Mouse (Mus musculus): ENCODE measurements at regions not wholly inside any gene's neighbourhood (a gene's known extent, or its start where the extent isn't known, plus 50 kb on each side); places are given as distances from the start of the nearest gene placed in this dataset.

DNA sequence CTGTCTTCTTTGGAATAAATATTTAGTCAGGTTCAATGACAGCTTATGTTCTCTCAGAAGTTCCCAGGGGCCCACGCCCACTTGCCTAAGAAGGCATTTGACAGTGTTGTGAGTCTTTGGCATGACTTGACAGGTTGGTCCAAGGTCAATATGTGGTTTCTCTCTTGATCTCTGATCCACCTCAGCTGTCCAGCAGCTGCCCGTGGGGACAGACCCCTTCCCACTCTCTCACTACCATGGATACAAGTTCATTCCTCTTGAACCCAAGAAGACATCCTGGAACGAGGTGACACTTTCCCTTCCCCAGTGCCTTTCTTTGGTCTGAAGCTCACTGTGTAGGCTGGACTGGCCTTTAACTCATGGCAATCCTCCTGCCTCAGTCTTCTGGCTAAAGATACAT lies 145.0 kb upstream of the Lef1 start:
- no peak for TF ChIP-seq CTCF (conservative IDR thresholded peaks at IDR 0.05)
- no peak overlapping the region for H3K4me3 ChIP-seq
- DNase-seq (ENCODE audit: low spot score in 2 of 2): no peak
- H3K27ac ChIP-seq: no peak overlapping the region

DNA sequence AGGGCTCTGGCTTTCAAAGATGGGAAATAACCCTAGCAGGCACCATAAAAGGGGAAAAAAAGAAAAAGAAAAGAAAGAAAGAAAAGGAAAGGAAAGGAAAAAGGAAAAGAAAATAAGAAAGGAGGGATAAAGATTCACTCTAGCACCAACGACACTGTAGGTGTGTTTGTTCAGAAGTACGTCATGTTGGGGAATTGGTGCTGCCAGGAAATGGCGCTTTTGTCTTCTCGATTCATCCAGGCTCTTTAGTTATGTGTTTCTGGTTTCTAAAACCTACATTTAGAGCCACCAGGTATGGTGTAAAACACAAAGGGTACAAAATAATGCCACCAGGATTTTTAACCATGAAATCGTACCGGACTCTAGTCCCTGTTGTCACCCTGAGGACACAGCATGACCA lies 146.2 kb upstream of the Lef1 start:
- Histone ChIP-seq H3K4me3 (no peak overlapping the region), H3K27ac (no peak overlapping the region)
- no peak for DNase-seq (ENCODE audit: low spot score in 2 of 2)
- TF ChIP-seq CTCF (conservative IDR thresholded peaks at IDR 0.05): no peak

DNA sequence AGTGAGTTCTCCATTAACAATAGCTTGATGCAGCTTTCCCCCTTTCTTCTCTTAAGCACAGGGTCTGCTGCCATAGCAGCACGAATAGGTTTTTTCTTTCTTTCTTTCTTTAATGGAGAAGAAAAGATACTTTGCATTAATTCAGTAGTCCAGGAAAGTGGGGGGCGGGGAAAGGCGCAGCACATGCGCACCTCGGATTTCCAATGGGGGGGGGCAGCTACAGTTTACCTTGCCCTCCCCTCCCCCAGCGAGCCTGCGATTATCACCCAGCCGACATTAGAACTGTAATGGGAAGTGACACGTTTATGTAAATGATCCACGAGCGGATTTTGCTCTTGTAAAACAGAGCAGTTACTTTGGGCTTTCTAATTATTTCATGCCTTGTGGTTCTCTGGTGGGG lies 146.6 kb upstream of the Lef1 start:
- DNase-seq (ENCODE audit: low spot score in 2 of 2): peak in 1 of 2 experiments; percentile 14
- Histone ChIP-seq H3K4me3 (peak overlapping the region; percentile 28; the same call in 1 of the 2 replicates), H3K27ac (no peak overlapping the region)
- no peak for TF ChIP-seq CTCF (conservative IDR thresholded peaks at IDR 0.05)

DNA sequence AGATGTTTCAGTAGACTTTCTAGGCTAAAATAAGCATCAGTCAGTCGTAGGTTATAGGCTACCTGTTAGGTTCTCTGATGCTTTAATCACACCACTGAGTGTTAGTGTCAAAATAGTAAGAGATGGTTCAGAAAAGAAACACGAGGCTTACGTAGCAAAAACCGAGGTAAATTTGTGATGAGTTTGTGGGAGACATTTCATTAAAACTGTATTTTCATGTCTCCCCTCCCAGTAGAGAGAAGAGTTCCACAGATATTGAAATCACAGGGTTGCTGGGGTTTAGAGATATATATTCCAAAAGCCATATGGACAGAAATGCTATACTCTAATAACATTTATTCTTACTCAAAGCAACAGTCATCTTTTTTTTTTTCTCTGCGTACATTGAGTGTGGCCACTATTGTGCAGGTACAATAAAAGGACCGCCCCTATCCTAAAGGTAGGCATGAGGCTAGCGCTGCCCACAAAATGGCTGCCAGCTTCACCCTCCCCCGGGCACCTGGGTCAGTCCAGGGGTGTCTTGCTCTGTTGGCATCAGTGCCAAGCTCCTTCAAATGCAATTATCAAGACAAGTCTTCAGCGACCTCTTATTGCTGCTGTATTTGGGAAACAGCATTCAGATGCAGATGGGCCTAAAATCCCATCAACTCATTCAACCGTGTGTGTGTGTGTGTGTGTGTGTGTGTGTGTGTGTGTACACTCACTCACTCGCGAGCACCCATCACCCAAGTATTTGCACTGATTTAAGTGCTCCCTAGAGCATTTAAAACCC lies 147.4 kb upstream of the Lef1 start:
- H3K27ac ChIP-seq: no peak overlapping the region

DNA sequence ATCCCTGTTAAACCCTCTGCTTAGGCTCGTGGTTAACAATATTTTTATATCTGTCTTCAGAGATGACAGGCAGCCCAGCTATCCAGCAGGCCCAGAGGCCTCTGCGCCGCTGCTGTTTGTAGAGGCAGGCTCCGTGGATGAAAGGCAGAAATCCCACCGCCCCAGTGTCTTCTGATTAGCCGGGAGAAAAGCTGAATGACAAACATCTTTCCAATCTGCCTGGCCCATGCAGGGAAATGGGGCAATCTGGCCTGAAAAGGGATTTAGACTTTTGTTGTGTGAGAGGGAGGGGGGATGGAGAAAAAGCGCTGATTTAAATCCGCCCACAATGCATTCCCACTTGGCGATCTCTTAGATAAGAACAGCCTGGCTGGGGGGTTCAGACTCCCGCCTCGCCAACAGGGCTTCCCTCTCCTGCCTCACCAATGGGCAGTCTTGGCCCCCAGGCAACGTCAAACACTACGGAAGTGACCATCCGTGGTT lies 148.1 kb upstream of the Lef1 start:
- no peak overlapping the region for H3K4me3 ChIP-seq
- TF ChIP-seq CTCF (conservative IDR thresholded peaks at IDR 0.05): no peak
- no peak overlapping the region for H3K27ac ChIP-seq
- no peak for DNase-seq (ENCODE audit: low spot score in 2 of 2)

More for the DNA sequence above, 147.4 kb upstream of the Lef1 start:
- H3K4me3 ChIP-seq: no peak overlapping the region
- no peak for TF ChIP-seq CTCF (conservative IDR thresholded peaks at IDR 0.05)
- DNase-seq (ENCODE audit: low spot score in 2 of 2): no peak

GRCm38 (mm10) chr3:130961704-130962103 lies 148.6 kb upstream of the Lef1 start:
- Histone ChIP-seq H3K4me3 (no peak overlapping the region), H3K27ac (no peak overlapping the region)
- no peak for DNase-seq (ENCODE audit: low spot score in 2 of 2)
- no peak for TF ChIP-seq CTCF (conservative IDR thresholded peaks at IDR 0.05)

DNA sequence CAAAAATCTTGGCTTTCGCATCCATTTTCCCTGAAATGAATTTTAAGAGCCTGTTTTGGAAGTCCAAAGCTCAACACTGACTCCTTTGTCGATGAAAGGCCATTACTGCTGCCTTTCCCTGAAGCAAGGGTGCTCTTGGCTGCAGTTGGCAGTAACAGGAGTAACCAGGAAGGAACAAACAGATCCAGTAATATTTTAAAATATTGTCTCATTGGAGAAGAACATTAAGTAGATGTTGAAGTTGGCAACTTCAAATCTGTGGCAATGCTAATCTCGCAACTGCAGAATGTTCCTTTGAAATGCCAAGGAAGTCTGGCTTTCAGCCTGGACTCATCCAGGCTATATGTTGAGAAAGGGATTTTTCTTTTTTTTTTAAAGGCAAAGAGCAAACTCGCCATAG lies 154.3 kb upstream of the Lef1 start:
- Histone ChIP-seq H3K4me3 (no peak overlapping the region), H3K27ac (no peak overlapping the region)
- TF ChIP-seq CTCF (conservative IDR thresholded peaks at IDR 0.05): peak; percentile 58
- DNase-seq (ENCODE audit: low spot score in 2 of 2): peak in 1 of 2 experiments; percentile 16

GRCm38 (mm10) chr3:130951381-130951780 lies 158.9 kb upstream of the Lef1 start:
- H3K4me3 ChIP-seq: no peak overlapping the region
- no peak overlapping the region for H3K27ac ChIP-seq
- no peak for DNase-seq (ENCODE audit: low spot score in 2 of 2)
- TF ChIP-seq CTCF (conservative IDR thresholded peaks at IDR 0.05): no peak

GRCm38 (mm10) chr3:130950872-130951271 lies 159.4 kb upstream of the Lef1 start:
- H3K27ac ChIP-seq: no peak overlapping the region
- H3K4me3 ChIP-seq: no peak overlapping the region
- no peak for DNase-seq (ENCODE audit: low spot score in 2 of 2)

GRCm38 (mm10) chr3:130947880-130948279 lies 162.4 kb upstream of the Lef1 start:
- TF ChIP-seq CTCF (conservative IDR thresholded peaks at IDR 0.05): no peak
- Histone ChIP-seq H3K27ac (no peak overlapping the region), H3K4me3 (no peak overlapping the region)
- no peak for DNase-seq (ENCODE audit: low spot score in 2 of 2)

More at GRCm38 (mm10) chr3:130950872-130951271, 159.4 kb upstream of the Lef1 start:
- TF ChIP-seq CTCF (conservative IDR thresholded peaks at IDR 0.05): no peak

DNA sequence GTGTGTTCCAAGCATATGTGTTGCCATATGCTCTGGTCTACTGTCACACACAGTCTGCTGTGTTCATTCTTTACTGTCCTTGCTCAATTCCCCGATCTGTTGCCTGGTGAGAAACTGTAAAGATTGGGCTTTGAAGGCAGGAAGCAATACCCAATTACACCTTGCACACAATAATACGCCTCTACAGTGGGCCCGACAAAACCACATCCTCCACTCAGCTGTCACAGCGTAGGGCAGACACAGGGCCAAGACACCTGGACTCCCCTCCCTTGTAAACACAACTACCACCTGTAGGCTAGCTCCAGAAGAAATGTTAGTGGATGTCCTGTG lies 163.0 kb upstream of the Lef1 start:
- DNase-seq (ENCODE audit: low spot score in 2 of 2): no peak
- Histone ChIP-seq H3K4me3 (no peak overlapping the region), H3K27ac (no peak overlapping the region)
- no peak for TF ChIP-seq CTCF (conservative IDR thresholded peaks at IDR 0.05)

DNA sequence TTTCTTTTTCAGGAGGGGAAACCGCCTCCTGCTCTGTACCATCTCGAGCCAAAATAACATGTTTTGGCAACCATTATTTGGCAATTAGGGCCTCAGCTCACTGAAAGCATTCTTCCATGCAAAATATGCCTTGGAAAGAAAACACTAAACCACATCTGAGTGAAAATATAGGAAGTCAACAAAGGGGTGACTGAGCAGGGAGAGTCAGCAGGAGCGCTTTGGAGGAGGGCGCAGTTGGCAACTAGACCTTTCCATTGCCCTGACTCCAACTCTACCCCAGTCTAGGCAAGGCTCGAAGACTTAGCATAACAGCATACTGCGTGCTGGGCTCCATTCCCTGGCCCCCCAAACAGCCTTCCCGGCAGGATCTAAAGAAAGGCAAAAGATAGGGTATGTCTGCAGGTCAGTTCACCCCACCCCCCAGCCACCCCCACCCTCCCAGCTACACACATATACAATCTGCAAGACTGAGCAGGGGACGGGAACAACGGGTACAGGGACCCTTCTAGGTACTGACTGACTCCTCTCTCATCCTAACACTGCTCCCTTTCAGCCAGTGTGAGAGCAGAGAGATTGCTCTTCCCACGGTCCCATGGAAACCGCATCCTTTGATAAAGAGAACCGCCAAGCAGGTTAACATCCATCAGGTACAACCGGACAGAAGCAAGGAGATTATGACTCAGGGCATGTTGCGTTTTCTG lies 163.5 kb upstream of the Lef1 start:
- DNase-seq (ENCODE audit: low spot score in 2 of 2): no peak
- no peak for TF ChIP-seq CTCF (conservative IDR thresholded peaks at IDR 0.05)
- Histone ChIP-seq H3K4me3 (peak overlapping the region; percentile 53), H3K27ac (peak overlapping the region; percentile 88)

- no peak for TF ChIP-seq CTCF (conservative IDR thresholded peaks at IDR 0.05)
- Histone ChIP-seq H3K4me3 (peak overlapping the region; percentile 53), H3K27ac (peak overlapping the region; percentile 88)
- DNase-seq (ENCODE audit: low spot score in 2 of 2): peak; percentile 13 to 30
Observed at GRCm38 (mm10) chr3:130945861-130946449, 164.3 kb upstream of the Lef1 start.

Data from layer of hippocampus, adult 2 months (tissue).